Mouse (Mus musculus) brain, embryonic 14.5 days (tissue): Measurements from ENCODE around the gene Slc7a15. TPM values are rescaled to one million over a fixed set of nuclear protein-coding genes. Genes with fewer than 3 reads are reported as not detected.
A peak's percentile ranks its signal among the peaks of the same experiment; 100 is the strongest.
"Not testable (repeated sequence)": the region's sequence is repeated elsewhere in the genome, so short reads cannot be mapped to it uniquely, and the experiment has no call there.

ENCODE experiments used
- DNase-seq: peaks from one replicate; pipeline ENCODE4 v3.0.0-alpha.2; 2011; ENCODE audit warnings: low read depth
- CTCF ChIP-seq: fragments of 200-500 bp; IDR thresholded peaks from 2 replicates; pipeline ENCODE4 v1.5.1; 2012; ENCODE audit warnings: inconsistent platforms, mild to moderate bottlenecking, moderate library complexity, borderline replicate concordance; ENCODE audit not compliant: insufficient read depth, insufficient read length; ENCODE audit errors: extremely low read depth
- POLR2A ChIP-seq: fragments of 200-500 bp; IDR thresholded peaks from 2 replicates; pipeline ENCODE4 v1.6.1; 2012; ENCODE audit warnings: mild to moderate bottlenecking, inconsistent platforms, borderline replicate concordance; ENCODE audit not compliant: poor library complexity, insufficient read depth, insufficient read length, severe bottlenecking; ENCODE audit errors: extremely low read depth
- polyA plus RNA-seq: library from polyadenylated mRNA; depleted of rRNA; stranded (reverse); fragments of >200 nt; gene quantifications from 2 replicates; pipeline ENCODE4 v1.2.3, GENCODE M21; 2012

Gene Slc7a15
- polyA plus RNA-seq, 1 experiment = not detected

DNA sequence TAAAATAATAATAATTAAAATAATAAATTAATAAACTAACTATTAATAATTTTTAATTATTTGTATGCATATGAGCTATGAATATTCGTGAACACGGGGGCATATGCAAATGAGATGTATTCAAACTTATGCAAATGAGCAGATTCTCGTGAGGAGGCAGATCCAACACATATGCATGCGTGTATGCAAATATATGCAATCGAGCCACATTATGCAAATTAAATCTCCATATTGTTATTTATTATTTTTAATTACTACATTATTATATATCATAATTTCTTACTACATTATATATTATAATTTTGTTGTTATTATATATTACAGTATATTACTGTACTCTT is 21.8 kb upstream of the Slc7a15 start:
- DNase-seq = peak; percentile 41
- no peak for TF ChIP-seq CTCF
- TF ChIP-seq POLR2A = no peak

DNA sequence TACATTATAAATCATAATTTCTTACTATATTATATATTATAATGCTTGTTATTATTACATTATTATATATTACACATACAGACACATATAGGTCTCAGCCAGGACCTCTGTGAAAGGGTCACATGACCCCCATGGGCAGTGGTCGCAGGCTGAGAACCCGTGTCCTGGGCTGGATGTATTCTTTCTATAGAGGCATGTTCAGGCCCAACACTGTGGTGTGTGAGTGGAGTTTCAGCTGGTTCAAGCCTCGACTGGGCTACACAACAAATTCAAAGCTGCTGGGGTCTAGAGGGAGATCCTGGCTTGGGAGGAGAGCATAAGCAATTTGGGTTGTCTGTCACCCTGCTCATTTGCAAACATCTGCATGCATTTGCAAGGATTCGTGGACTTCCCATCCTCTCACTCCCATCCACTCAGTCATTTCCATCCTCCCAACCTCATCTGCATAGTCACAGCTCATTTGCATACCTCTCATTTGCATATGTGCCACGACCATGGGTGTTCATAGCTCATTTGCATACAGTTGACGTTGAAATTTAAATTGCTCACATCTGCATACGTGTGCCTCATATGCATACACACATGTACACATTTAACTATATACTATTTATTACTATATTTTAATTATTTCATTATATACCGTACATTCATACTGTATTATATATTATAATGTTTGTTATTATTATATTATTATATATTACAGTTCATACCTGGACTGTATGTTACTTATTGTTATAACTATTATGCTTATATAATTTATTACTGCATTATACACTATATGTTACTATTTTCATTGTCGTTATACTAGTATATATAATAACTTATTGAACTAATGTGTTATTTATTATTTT is 21.2 kb upstream of the Slc7a15 start:
- DNase-seq = peak; percentile 81
- TF ChIP-seq CTCF (no peak), POLR2A (no peak)

- TF ChIP-seq POLR2A (no peak), CTCF (no peak)
- DNase-seq = peak; percentile 13
Observed at GRCm38 (mm10) chr12:8618271-8618670, 19.4 kb upstream of the Slc7a15 start.

DNA sequence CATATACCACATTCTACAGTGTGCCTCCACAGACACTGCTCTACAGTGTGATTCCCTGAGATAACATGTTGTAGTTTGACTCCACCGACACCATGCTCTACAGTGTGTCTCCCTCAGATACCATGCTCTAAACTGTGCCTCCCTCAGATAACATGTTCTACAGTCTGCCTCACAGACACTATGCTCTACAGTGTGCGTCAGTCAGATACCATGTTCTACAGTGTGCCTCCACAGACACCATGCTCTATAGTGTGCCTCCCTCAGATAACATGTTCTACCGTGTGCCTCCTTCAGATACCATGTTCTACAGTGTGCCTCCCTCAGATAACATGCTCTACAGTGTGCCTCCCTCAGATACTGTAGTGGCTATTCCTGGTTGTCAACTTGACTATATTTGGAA is 10.2 kb upstream of the Slc7a15 start:
- no peak for DNase-seq
- TF ChIP-seq POLR2A (no peak), CTCF (no peak)

- DNase-seq = no peak
- TF ChIP-seq CTCF = no peak
- TF ChIP-seq POLR2A = no peak
Observed at GRCm38 (mm10) chr12:8595611-8596010, 3.3 kb downstream of the Slc7a15 start.

- not testable (repeated sequence) for DNase-seq
Observed at GRCm38 (mm10) chr12:8591326-8591725, 7.5 kb downstream of the Slc7a15 start.

- DNase-seq = no peak
- TF ChIP-seq CTCF = no peak
- TF ChIP-seq POLR2A = no peak
Observed at GRCm38 (mm10) chr12:8573405-8573804, 25.5 kb downstream of the Slc7a15 start.

DNA sequence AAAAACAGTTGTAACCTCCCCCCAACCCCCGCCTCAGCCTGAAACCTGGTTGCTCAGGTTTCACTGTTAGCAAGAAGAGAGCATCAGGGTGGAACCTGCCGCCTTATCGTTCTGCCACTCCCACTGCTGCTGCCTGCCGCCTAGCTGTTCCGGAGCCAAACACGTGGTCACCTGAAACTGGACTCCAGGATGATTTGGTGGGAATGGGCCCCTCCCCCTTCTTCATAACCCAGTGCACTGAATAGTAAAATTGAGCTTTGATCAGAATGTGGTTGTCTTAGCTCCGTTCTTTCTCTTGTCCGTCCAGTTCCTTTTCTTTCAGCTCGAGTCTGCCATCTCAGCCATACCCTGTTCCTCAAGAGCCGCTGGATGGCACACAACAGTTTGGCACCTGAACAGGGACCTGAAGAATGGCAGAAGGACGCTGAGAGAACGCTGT is 26.9 kb downstream of the Slc7a15 start:
- not testable (repeated sequence) for DNase-seq

DNA sequence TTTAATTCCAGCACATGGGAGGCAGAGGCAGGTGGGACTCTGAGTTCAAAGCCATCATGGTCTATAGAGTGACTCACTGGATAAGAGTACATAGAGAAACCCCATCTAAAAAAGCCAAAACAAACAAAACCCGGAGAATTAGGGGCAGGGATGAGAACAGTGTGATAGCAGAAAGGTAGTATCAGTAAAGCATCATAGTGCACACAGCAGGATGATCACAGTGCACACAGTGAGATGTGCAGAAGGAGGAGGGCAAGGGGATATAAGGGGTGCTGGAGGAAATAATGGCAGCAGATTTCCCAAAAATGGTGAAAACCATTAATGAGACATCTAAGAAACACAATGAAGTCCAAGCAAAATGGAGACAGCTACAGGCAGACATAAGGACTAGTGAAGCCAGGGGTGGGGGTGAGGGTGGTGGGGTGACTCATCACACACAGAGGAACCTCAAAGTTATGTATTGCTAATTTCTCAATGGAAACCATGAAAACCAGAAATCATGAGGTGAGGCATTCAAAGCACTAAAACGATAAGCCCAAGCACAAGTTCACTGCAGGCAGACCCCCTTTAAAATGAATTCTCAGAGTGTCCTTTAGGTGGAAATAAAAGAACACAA is 27.5 kb downstream of the Slc7a15 start:
- DNase-seq = not testable (repeated sequence)

GRCm38 (mm10) chr12:8562213-8562612 is 36.7 kb downstream of the Slc7a15 start:
- not testable (repeated sequence) for DNase-seq

GRCm38 (mm10) chr12:8559876-8560275 is 39.0 kb downstream of the Slc7a15 start:
- not testable (repeated sequence) for DNase-seq

DNA sequence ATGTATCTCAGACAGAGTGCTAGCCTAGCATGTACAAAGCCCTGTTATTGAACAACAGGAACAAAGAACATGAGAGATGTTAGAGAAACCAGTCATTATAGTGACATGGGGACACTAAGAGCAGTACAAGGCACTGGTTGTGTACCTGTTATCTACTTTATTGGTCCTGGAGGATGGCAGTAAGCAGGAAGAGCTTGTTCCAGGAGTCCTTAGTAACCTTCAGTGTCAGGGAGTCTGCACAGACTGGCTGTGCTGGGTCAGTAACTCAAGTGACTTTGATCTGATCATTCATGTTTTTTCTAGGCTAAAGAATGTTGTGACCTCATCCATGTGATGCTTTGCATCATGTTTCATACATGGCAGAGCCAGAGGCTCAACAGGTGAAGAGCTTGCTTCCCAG is 42.7 kb downstream of the Slc7a15 start:
- DNase-seq = no peak
- TF ChIP-seq CTCF = no peak
- TF ChIP-seq POLR2A = no peak

DNA sequence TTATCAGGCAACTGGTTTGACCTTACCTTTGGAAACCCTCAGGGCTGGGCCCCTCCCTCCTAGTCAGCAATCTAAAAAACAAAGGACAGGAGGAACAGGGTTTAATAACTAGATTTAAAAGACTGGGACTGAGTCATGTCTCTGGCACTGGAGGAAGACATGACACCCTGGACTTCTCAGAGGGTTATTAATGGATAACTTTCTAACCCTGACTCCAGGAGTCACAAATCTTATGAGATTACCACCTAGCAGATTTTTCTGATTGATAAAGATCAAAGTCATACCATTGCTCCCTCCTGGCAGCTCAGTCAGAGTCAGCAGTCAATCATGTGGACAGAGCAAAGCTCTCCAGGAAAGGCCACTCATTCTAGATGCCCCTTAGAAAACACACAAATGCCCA is 43.4 kb downstream of the Slc7a15 start:
- DNase-seq = no peak

DNA sequence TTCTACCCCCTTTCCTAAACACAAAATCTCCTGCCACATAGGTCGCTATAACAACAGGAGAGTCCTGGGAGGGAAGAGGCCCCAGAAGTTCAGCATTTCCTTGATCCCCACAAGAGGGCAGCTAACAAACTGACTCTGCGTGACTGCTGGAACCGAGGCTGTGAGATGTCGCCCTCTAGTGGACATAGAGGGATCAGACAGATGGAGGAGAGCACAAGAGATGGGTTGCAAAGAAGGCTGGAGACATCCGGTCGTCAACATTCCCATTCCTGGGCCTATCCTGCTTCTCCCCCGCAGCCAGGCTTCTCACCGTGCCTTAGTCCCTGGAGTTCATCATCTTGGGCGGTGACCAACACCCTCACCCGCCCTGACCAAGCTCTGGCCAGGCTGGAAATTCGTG is 51.5 kb downstream of the Slc7a15 start:
- peak; percentile 86 for DNase-seq
- TF ChIP-seq POLR2A (no peak), CTCF (peak; percentile 97)

More for the DNA sequence above, 43.4 kb downstream of the Slc7a15 start:
- no peak for TF ChIP-seq CTCF
- TF ChIP-seq POLR2A = no peak
